Mouse (Mus musculus) kidney, adult 18-20 months (tissue): ENCODE results near the gene Armc9.

Experiments
- DNase-seq: peaks from one replicate; pipeline ENCODE4 v3.0.0; 2021

The Armc9 gene

GRCm38 (mm10) chr1:86229184-86229829 is 74.7 kb downstream of the Armc9 start:
- no peak for DNase-seq

GRCm38 (mm10) chr1:86232631-86233030 is 78.1 kb downstream of the Armc9 start:
- DNase-seq = no peak

GRCm38 (mm10) chr1:86233808-86234207 is 79.2 kb downstream of the Armc9 start:
- no peak for DNase-seq

GRCm38 (mm10) chr1:86235118-86235517 is 80.5 kb downstream of the Armc9 start:
- DNase-seq = no peak

DNA sequence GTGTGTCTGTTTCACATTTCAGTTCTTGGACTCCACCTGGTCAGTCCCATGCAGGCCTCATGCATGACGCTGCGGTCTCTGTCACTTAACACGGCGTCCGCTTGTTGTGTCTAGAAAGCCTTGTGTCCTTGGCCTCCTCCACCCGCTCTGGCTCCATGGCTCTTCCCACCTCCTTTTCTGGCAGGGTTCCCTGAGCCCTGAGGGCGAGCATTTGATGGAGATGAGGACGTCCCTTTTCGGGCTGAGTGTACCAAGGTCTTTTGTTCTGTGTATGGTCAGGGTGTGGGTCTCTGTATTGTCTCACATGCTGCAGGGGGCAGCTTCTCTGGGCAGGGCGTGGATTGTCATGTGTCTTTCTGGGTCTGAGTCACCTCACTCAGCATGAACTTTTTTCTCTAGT is 81.9 kb downstream of the Armc9 start:
- no peak for DNase-seq

- no peak for DNase-seq
These were observed 84.4 kb downstream of the Armc9 start for GRCm38 (mm10) chr1:86239010-86239409.

- no peak for DNase-seq
These were observed 85.3 kb downstream of the Armc9 start for GRCm38 (mm10) chr1:86239871-86240270.

DNA sequence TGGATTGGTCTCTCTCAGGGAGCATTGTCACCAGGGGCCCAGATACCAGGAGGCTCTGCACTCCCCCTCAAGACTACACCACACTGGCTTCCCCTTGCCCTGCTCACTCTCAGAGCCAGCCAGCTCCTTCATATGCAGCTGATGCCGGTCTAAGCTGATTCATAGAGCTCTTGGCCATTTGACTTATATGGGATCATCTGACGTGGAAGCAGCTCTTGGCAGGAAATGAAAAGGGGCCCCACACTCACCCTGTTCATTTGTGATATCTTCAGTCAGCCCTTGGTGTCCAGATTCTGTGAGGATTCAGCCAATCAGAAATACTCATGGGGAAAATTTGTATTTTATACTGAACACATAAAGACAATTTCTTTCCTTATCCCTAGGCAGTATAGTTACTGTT is 86.4 kb downstream of the Armc9 start:
- DNase-seq = no peak

- no peak for DNase-seq
These were observed 88.9 kb downstream of the Armc9 start for GRCm38 (mm10) chr1:86243490-86243889.

DNA sequence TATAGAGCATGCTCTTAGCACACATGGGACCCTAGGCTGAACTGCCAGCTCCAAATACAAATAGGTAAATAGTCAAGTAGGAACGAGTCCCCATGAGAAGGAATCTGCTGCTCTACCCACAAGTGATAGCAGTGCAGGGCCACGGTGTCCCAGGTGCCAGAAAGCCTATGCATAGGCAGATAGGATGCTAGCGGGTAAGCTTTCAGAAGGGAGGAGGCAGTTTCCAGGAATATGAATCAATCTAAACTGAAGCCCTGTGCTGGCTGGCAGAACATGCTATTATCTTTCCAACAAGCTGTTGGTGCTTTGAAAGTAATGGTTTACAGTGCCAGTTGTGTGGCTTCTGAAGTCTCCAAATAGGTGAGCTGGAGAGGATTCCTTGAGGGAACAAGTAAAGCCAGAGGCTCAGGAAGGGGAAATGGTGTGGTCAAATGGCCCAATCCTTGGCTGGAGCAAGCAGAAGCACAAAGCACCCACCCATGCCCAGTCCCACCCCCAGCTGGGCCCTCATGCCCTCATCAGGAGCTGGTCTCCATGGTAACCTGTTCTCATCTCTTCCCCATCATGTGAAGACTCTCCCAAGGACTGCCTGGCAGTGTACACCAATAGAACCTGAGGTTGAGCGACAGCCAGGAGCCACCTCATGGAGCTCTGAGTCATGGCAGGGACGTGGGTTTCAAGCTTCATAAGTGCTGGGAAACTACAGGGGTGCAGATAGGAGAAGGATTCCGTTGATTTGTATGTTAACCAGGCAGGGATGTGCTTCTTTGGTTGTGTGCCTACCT is 90.9 kb downstream of the Armc9 start:
- no peak for DNase-seq

DNA sequence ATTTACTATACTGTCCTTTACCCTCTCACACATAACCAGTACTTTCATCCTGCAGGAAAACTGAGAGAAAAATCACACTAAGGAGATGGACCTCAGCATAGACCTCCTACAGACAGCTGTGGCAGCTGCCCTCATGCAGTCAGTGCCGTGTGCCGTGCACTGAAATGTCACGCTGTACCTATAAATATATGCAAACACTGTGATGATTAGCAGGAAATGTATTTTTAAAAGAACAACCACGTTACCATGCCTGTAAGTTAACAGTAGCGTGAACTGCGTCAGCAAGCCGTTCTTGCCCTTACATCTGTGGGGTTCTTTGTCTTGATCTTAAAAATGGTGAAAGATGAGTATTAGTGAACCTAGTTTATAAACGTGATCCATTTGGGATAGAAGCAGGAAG is 98.8 kb downstream of the Armc9 start:
- DNase-seq = no peak

DNA sequence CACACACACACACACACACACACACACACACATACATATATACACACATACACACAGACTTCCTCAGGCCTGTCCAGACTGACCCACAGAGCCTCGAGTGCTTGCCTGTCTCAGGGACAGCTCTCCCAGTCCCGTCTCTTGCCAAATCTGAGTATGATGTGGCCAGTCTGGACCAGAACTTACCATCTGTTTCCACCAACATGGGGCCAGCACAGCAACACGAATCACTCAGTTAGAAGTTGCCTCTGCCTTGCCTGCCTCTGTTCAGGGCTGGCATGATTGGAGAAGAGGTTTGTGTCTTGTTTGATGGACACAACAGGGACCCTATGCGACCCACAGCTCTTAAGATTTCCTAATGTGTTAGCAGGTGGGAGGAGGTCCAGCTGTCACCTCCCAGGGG is 101.7 kb downstream of the Armc9 start:
- no peak for DNase-seq

GRCm38 (mm10) chr1:86257228-86257627 is 102.6 kb downstream of the Armc9 start:
- DNase-seq = no peak

DNA sequence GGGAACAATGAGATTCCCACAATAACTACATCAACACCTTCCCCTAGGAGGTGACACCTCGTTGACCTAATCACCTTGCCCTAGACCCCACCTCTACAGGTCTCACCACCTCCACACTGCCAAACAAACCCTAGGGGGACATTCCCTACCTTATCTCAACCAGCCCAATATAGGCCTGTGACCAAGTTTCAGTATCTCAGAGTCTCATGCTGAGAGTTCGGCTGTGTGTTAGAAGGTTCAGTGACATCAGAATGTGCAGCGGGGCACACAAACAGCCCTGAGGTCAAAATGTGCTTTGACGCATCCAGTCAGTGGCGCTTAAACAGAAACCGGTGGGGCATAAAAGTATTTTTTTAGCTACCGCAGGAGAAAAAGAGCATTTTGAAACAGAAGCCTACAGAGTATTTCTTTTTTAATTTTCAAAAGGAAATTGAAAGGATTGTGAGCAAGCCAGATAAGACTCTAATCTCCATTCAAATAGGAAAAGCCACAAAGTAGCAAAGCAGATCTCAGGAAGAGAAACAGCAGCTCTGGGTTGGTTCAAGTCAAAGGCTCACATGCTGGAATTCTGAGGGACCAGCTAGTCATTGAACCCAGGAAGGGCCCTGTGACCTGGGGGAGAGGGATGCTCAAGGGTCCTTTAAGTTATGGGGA is 103.7 kb downstream of the Armc9 start:
- DNase-seq = no peak

GRCm38 (mm10) chr1:86263564-86264339 is 109.2 kb downstream of the Armc9 start:
- DNase-seq = no peak

- DNase-seq = no peak
These were observed 110.5 kb downstream of the Armc9 start for GRCm38 (mm10) chr1:86265060-86265459.

DNA sequence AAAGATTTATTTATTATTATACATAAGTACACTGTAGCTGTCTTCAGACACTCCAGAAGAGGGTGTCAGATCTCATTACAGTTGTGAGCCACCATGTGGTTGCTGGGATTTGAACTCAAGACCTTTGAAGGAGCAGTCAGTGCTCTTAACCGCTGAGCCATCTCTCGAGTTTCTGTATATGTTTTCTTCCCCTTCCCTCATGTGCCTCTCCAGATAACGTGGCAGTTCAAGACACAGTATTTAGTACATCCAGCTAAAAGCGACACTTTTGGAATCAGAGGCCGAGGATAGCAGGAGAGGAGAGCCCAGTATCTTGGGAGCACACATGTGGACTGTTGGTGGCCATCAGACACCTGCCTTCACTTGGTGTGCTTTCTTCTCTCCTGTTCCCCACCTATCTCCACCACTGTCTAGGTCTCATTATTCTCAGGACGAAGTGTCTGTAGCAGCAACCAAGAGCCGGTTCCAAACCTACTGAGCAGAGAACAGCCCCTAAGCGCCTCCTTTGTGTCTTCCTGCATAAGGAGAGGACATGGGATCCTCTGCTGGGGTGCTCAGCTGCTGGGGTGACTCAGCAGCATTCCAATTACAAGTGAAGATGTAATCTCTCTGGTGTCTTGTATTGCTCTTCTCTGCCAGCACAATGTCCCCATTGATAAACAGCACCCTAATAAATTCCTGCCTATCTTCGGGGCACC is 114.1 kb downstream of the Armc9 start:
- DNase-seq = no peak

DNA sequence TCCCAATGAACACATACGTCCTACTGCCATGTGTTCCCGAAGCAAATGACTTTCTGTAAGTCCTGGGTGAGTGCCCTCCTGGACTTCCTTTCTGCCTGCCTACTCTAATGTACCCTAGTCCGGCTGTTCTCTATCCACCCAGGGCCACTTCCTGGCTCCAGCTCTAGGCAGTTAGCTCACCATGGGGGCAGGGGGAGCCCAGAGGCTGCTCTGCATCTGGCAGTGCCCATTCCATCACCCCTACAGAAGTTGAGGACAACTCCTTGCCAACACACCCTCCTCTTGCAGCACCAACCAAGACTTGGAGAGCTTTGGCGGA is 114.6 kb downstream of the Armc9 start:
- DNase-seq = no peak

GRCm38 (mm10) chr1:86271707-86272106 is 117.1 kb downstream of the Armc9 start:
- no peak for DNase-seq

GRCm38 (mm10) chr1:86277055-86277454 is 122.5 kb downstream of the Armc9 start:
- no peak for DNase-seq

GRCm38 (mm10) chr1:86281781-86282536 is 127.4 kb downstream of the Armc9 start:
- DNase-seq = no peak

DNA sequence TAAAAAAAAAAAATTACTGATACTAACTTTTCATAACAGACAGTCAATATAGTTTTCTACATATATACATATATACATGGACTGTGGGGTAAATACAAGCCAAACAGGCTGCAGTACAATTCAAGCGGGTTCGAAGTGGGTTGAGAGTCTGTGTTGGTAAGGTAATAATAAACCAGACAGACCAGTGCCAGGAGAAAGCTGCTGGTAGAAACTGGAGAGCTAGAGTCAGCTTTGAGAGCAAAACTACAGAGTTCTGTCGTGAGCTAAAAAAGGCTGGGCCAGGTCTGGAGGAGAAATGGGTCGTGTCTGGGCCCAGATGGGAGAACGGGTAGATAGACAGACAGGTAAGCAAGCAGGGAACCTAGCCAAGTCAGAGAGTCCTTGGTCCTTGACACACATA is 129.5 kb downstream of the Armc9 start:
- no peak for DNase-seq
